Mouse (Mus musculus): ENCODE data around the gene Ak2.

Gene Ak2

DNA sequence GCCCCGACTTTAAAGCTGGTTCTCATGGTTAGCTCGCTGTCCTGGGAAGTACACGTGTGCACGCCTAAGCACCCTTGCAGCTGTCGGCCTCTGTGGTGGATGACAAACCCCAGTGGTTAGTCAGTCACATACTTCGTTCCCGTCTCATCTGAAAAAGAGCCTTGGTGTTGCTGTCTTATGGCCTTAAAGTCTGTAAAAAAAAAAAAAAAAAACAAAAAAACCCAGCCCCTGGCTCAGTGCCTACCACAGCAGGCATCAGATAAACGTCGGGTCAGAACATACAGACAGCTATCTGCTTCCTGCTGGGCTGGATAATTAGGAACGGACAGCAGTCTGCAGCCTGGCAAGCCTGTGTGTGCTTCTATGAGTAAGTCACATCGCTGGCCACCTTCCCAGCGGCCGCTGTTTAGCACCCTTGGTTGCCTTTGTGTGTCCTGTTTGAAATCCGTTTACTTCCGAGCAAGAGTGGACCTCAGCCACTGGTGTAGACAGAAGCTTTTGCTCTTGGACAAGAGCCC, 19.9 kb downstream of the Ak2 start:
- no peak for DNase-seq (ENCODE audit: low read depth, low spot score)

- DNase-seq (ENCODE audit: low read depth, low spot score), result no peak
Measured at GRCm38 (mm10) chr4:129013151-129013864, 21.6 kb downstream of the Ak2 start.

DNA sequence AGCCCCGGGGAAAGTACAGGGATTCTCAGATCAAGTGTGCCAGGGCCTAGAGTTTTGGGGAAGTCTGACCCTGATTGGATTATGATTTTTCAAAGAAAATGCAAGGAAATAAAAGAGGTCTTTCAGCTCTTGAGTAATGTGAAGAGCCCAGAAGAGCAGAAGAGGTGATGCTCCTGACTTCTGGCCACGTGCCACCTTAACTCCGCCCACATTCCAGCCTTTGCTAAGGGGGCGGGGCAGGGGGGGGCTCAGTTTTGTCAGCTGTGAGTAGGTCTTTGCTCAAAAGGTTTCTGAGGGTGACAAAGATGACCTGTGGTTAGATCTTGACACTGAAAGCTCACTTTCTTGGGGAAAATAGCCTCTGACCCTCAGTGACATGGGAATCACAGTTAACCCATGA, 24.6 kb downstream of the Ak2 start:
- no peak for DNase-seq (ENCODE audit: low read depth, low spot score)

DNA sequence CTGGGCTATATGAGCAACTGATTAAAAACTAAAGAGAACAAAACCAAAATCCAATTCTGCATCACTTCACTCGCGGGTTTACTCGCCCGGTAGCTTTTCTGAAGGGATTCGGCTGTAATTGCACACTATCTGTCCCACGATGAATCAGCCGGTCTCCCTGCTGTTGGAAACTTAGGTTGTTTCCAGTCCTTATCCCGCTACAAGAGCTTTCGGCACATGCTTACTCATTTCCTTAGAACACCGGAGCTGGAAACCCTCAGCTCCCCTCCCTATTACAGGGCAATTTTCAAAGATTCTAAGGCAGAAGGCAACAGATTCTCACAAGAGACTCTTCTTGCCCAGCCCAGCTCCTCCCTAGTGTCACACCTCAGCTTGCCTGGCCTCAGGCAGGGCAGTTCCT, 25.4 kb downstream of the Ak2 start:
- DNase-seq (ENCODE audit: low read depth, low spot score), result no peak

GRCm38 (mm10) chr4:129018788-129019435, 27.2 kb downstream of the Ak2 start:
- DNase-seq (ENCODE audit: low read depth, low spot score), result no peak

- no peak for DNase-seq (ENCODE audit: low read depth, low spot score)
Measured at GRCm38 (mm10) chr4:129019788-129020187, 28.0 kb downstream of the Ak2 start.

DNA sequence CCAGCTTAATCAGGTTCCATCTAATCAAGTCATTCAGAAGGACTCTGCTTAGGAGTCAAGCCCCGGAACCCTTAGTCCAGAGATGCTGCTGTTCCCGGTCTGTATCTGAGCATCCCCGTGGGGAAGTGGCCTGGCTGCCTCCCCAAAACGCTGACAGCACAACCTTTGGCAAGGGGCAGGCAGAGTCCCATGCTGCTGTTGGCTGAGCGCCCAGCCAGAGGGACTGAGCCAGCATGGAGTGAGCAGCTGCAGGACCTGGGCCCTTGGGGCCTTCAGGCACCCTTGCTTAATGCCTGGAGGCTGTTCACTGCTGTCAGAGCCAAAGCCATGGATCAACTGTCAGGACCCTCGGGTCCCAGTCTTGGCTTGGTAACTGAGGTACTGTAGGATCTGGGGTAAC, 28.7 kb downstream of the Ak2 start:
- no peak for DNase-seq (ENCODE audit: low read depth, low spot score)

- DNase-seq (ENCODE audit: low read depth, low spot score), result no peak
Measured at GRCm38 (mm10) chr4:129021426-129021825, 29.7 kb downstream of the Ak2 start.

GRCm38 (mm10) chr4:129021886-129022285, 30.1 kb downstream of the Ak2 start:
- no peak for DNase-seq (ENCODE audit: low read depth, low spot score)

DNA sequence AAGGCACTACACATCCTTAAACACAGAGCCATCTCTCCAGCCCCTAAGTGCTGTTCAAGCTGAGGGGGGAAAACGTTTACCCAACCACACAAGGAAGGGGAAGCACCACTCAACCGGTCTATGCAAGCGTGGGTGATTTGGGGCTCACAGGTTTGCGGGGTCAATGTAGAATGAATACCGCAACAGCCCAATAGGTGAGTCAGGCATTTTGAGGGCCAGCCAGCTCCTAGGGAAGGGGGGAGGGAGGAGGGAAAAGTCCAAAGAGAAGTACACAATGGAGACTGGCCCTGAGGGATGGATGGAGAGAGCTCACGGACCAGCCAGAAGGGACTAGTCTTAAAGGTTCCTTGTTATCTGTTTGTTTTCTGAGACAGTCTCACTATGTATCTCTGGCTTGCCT, 32.1 kb downstream of the Ak2 start:
- no peak for DNase-seq (ENCODE audit: low read depth, low spot score)

DNA sequence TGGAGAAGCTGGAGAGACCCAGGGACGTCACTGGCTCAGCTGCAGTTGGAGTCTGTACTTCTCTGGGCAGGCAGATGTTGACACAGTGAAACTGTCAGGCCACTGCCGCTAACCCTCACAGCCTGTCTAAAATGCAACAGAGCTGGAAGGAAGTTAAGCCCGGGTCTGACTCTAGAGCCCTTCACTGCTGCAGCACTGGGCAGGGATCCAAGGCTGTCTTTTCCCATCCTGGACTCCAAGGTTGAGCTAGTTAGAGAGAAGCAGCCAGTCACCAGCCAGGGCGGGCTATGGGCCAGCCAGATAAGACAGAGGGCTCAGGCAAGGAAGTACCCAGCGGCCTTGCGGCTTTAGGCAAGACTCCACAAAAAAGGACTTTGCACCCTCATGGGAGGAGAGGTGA, 33.0 kb downstream of the Ak2 start:
- no peak for DNase-seq (ENCODE audit: low read depth, low spot score)

GRCm38 (mm10) chr4:129025707-129026106, 33.9 kb downstream of the Ak2 start:
- no peak for DNase-seq (ENCODE audit: low read depth, low spot score)

DNA sequence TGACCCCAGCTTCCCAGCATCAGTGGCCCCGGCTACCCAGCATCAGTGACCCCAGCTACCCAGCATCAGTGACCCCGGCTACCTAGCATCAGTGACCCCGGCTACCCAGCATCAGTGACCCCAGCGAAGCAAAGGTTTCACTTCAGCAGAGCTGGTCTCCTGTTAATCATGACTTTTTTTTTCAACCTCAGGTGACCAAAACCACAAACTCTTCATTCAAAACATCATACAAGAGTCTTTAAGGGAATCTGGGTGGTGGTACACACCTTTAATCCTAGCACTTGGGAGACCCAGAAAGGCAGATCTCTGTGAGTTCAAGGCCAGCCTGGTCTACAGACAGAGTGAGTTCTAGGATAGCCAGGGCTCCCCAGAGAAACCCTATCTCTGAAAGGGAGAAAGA, 39.0 kb downstream of the Ak2 start:
- no peak for DNase-seq (ENCODE audit: low read depth, low spot score)

DNA sequence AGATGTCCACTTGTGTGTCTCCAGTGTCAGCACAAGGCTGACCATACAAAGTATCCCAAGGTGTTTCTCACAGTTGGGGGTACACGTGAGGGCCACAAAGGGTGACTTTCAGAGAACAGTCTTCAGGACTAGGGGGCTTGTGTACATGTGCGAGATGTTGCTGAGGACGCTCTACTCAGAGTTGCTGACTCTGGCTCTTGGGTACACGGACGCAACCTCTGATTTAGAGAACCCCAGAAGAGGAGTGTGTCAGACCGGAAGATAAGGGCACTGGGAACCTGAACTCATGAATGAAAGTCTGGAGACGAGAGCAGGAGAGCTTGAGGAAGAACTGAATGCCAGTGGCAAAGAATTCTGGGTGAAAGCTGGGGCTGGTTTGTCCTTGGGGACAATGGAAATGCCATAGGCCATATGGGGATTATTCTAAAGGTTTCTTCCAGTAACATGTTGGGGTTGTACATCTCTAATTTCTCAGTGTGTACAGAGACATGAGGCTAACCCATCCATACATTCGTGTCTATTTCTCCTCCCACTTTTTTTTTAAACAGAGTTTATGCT, 39.7 kb downstream of the Ak2 start:
- DNase-seq (ENCODE audit: low read depth, low spot score), result no peak

DNA sequence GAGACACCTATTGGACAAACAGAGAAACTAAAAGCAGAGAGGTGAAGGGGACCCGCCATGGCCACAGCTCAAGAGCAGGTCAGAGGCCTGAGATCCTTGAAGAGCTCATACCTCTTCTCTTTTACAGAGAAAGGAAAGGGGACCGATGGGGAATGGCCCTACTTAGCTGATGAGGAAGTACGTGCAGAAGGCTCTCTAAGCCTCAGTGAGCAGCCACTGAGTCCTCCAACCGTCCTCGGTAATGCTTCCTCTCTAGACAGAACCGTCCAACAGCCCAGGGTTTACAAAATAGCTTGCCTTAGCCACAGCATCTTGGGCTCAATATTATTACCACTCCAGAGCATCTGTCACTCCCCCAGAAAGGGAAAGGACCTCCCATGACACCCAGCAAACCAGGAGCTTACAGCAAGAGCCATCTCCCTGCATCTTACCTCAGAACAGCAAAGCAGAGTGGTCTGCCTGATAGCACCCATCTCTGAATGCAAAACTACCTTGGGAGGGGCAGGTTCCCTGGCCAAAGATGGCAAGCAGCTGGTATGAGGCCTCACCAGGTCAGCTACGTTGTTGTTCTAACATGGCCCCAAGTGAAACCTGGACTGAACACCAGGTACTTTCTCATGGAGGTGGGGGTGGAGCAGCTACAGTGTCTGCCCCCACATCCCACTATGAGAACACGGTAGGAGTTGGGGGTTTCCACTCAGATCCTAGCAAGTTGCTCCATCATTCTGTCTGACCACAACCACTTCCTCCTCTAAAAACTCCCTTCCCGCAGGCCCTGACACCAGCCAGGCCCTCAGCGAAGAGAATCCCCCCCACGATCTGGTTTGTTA, 40.6 kb downstream of the Ak2 start:
- no peak for DNase-seq (ENCODE audit: low read depth, low spot score)

GRCm38 (mm10) chr4:129032963-129033951, 41.5 kb downstream of the Ak2 start:
- DNase-seq (ENCODE audit: low read depth, low spot score), result no peak

GRCm38 (mm10) chr4:129034224-129034623, 42.5 kb downstream of the Ak2 start:
- DNase-seq (ENCODE audit: low read depth, low spot score), result no peak

- DNase-seq (ENCODE audit: low read depth, low spot score), result no peak
Measured at GRCm38 (mm10) chr4:129034706-129035660, 43.2 kb downstream of the Ak2 start.

GRCm38 (mm10) chr4:129035851-129036445, 44.2 kb downstream of the Ak2 start:
- no peak for DNase-seq (ENCODE audit: low read depth, low spot score)
